Mouse (Mus musculus) stomach, postnatal 0 days (tissue): ENCODE measurements at regions not wholly inside any gene's neighbourhood (a gene's known extent, or its start where the extent isn't known, plus 50 kb on each side); places are given as distances from the start of the nearest gene placed in this dataset.

Experiments
- CTCF ChIP-seq: IDR thresholded peaks from 2 replicates; pipeline ENCODE4 v1.5.1; 2016; ENCODE audit warnings: antibody characterized with exemption, low read depth, mild to moderate bottlenecking, moderate library complexity
- EP300 ChIP-seq: optimal IDR thresholded peaks from 2 replicates; pipeline ENCODE3; 2016; ENCODE audit warnings: antibody characterized with exemption

- TF ChIP-seq EP300 (no peak), CTCF (no peak)
Observed at GRCm38 (mm10) chr19:14387796-14388195, 210.1 kb downstream of the Tle4 start.
